Comparison of ENCODE assay signal across 19 mouse cellular contexts in the genomic region with DNA sequence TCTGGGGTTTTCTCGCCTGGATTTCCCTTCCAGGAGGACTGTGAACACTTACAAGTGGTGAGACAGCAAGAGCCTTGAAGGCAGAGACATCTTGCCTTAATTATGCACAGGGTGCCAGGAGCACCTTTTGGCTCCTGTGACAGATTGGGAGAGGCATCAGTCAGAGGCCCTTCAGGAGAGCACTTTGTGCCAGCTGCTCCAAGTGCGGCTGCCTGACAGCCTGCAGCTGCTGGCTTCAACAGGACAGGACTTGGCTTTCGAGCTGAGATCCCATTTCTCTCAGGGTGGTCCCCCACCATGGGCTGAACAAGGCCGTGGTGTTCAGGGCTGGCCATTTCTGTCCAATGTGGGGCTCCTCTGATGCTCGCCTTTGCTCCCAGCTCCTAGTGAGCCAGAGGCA.
DNase-seq lines count a peak whose midpoint lies in the region; ATAC-seq and TF ChIP-seq lines count a peak whose summit lies in the region.
"Had no signal": no experiment of that assay in that cellular context is flagged by ENCODE, and none has a peak within 500 bp of the region (broad histone marks: within the 10 kb centered on the region; RNA-seq: fewer than 3 reads in every experiment).

No protein-coding gene starts in this region.

- no peaks in the 10 kb centered on the region for H3K36me3 ChIP-seq in forebrain, embryonic 14.5 days (ENCODE audit: control insufficient read depth, insufficient read depth, low read length)
- H3K36me3 ChIP-seq in forebrain, postnatal 0 days (ENCODE audit: insufficient read depth): no peaks in the 10 kb centered on the region
- H3K36me3 ChIP-seq in kidney, embryonic 14.5 days (ENCODE audit: control insufficient read depth, insufficient read depth, low read length): no peaks in the 10 kb centered on the region
- no peaks in the 10 kb centered on the region for H3K36me3 ChIP-seq in kidney, embryonic 16.5 days (ENCODE audit: insufficient read depth, low read length)
- no peaks in the 10 kb centered on the region for H3K36me3 ChIP-seq in midbrain, postnatal 0 days (ENCODE audit: insufficient read depth, low read length)
- H3K36me3 ChIP-seq in midbrain, embryonic 13.5 days: no peaks in the 10 kb centered on the region
- no peaks in the 10 kb centered on the region for H3K36me3 ChIP-seq in hindbrain, embryonic 16.5 days (ENCODE audit: control insufficient read depth, insufficient read depth, low read length)
- H3K36me3 ChIP-seq: heart, embryonic 12.5 days; limb, embryonic 10.5 days; midbrain, embryonic 12.5 days had no signal

- peaks cover 15% of the 10 kb centered on the region for H3K4me1 ChIP-seq in forebrain, embryonic 14.5 days (ENCODE audit: control insufficient read depth, insufficient read depth, low read length)
- H3K4me1 ChIP-seq in forebrain, postnatal 0 days (ENCODE audit: insufficient read depth): peaks cover 12% of the 10 kb centered on the region
- H3K4me1 ChIP-seq in kidney, embryonic 14.5 days (ENCODE audit: control insufficient read depth, insufficient read depth, low read length): peaks cover 12% of the 10 kb centered on the region; the same call in 1 of the 2 replicates
- H3K4me1 ChIP-seq in kidney, embryonic 16.5 days (ENCODE audit: insufficient read depth, low read length): peaks cover 16% of the 10 kb centered on the region; the same call in 1 of the 2 replicates
- no peaks in the 10 kb centered on the region for H3K4me1 ChIP-seq in midbrain, postnatal 0 days (ENCODE audit: insufficient read depth, low read length)
- H3K4me1 ChIP-seq in midbrain, embryonic 13.5 days (replicated peaks): peaks cover 20% of the 10 kb centered on the region
- peaks cover 8% of the 10 kb centered on the region for H3K4me1 ChIP-seq in hindbrain, embryonic 16.5 days (ENCODE audit: control insufficient read depth, insufficient read depth, low read depth, low read length)

- no peak overlapping the region for H3K4me2 ChIP-seq in forebrain, embryonic 14.5 days (ENCODE audit: low read length)
- no peak overlapping the region for H3K4me2 ChIP-seq in forebrain, postnatal 0 days (ENCODE audit: low read depth)
- no peak overlapping the region for H3K4me2 ChIP-seq in kidney, embryonic 14.5 days (replicated peaks; ENCODE audit: low read depth, low read length)
- H3K4me2 ChIP-seq in kidney, embryonic 16.5 days (replicated peaks; ENCODE audit: low read depth, low read length): no peak overlapping the region
- H3K4me2 ChIP-seq in midbrain, postnatal 0 days (ENCODE audit: low read depth, low read length, poor library complexity, severe bottlenecking): no peak overlapping the region
- no peak overlapping the region for H3K4me2 ChIP-seq in midbrain, embryonic 13.5 days (replicated peaks)
- no peak overlapping the region for H3K4me2 ChIP-seq in hindbrain, embryonic 16.5 days (ENCODE audit: low read length)
- H3K4me2 ChIP-seq: heart, embryonic 12.5 days; midbrain, embryonic 12.5 days had no signal

- H3K27ac ChIP-seq in forebrain, embryonic 14.5 days (ENCODE audit: low read depth, low read length): no peak overlapping the region
- no peak overlapping the region for H3K27ac ChIP-seq in forebrain, postnatal 0 days (ENCODE audit: low read depth, low read length)
- no peak overlapping the region for H3K27ac ChIP-seq in kidney, embryonic 14.5 days (ENCODE audit: low read depth, low read length)
- no peak overlapping the region for H3K27ac ChIP-seq in kidney, embryonic 16.5 days (ENCODE audit: low read length)
- H3K27ac ChIP-seq in midbrain, postnatal 0 days (ENCODE audit: low read depth, low read length): no peak overlapping the region
- no peak overlapping the region for H3K27ac ChIP-seq in midbrain, embryonic 13.5 days
- no peak overlapping the region for H3K27ac ChIP-seq in hindbrain, embryonic 16.5 days (ENCODE audit: low read depth, low read length)
- H3K27ac ChIP-seq: limb, embryonic 10.5 days; midbrain, embryonic 12.5 days had no signal

- TF ChIP-seq CTCF in forebrain, postnatal 0 days (IDR thresholded peaks at IDR 0.05; ENCODE audit: low read depth): no peak
- no peak for TF ChIP-seq CTCF in midbrain, postnatal 0 days (IDR thresholded peaks at IDR 0.05)

- peak; percentile 51 for ATAC-seq in forebrain, embryonic 14.5 days
- ATAC-seq in forebrain, postnatal 0 days: no peak
- 0 out of 2 replicates have a peak, but pooled peaks have one; percentile 52 for ATAC-seq in kidney, embryonic 14.5 days (ENCODE audit: low FRiP score, low TSS enrichment)
- ATAC-seq in kidney, embryonic 16.5 days (ENCODE audit: low FRiP score, low TSS enrichment): no peak
- no peak for ATAC-seq in midbrain, postnatal 0 days (ENCODE audit: low FRiP score)
- ATAC-seq in midbrain, embryonic 13.5 days: no peak
- 0 out of 2 replicates have a peak, but pooled peaks have one; percentile 15 for ATAC-seq in hindbrain, embryonic 16.5 days
- ATAC-seq: liver, postnatal 0 days had no signal

- WGBS in forebrain, embryonic 14.5 days: 61% methylated on average over 5 of the region's 5 CpGs
- 49% methylated on average over 5 of the region's 5 CpGs for WGBS in forebrain, postnatal 0 days
- WGBS in kidney, embryonic 14.5 days: 35% methylated on average over 5 of the region's 5 CpGs
- WGBS in kidney, embryonic 16.5 days: 55% methylated on average over 5 of the region's 5 CpGs
- 50% methylated on average over 5 of the region's 5 CpGs for WGBS in midbrain, postnatal 0 days
- WGBS in midbrain, embryonic 13.5 days: 69% methylated on average over 5 of the region's 5 CpGs
- 49% methylated on average over 4 of the region's 5 CpGs for WGBS in hindbrain, embryonic 16.5 days

- H3K9me3 ChIP-seq in forebrain, embryonic 14.5 days (replicated peaks; ENCODE audit: control insufficient read depth, low read length): no peaks in the 10 kb centered on the region
- no peaks in the 10 kb centered on the region for H3K9me3 ChIP-seq in forebrain, postnatal 0 days (ENCODE audit: low read length)
- no peaks in the 10 kb centered on the region for H3K9me3 ChIP-seq in kidney, embryonic 14.5 days (ENCODE audit: control insufficient read depth, low read length)
- no peaks in the 10 kb centered on the region for H3K9me3 ChIP-seq in kidney, embryonic 16.5 days (ENCODE audit: low read length)
- no peaks in the 10 kb centered on the region for H3K9me3 ChIP-seq in midbrain, postnatal 0 days (ENCODE audit: low read length)
- H3K9me3 ChIP-seq in midbrain, embryonic 13.5 days: no peaks in the 10 kb centered on the region
- H3K9me3 ChIP-seq in hindbrain, embryonic 16.5 days (ENCODE audit: control insufficient read depth, low read length): no peaks in the 10 kb centered on the region
- H3K9me3 ChIP-seq: limb, embryonic 10.5 days; midbrain, embryonic 12.5 days had no signal

- DNase-seq in forebrain, embryonic 14.5 days (ENCODE audit: low spot score): peak; percentile 52
- no peak for DNase-seq in forebrain, postnatal 0 days
- DNase-seq in midbrain, postnatal 0 days (ENCODE audit: low spot score): peak; percentile 6
- no peak for DNase-seq in ovary, postnatal 10 days (ENCODE audit: low spot score)
- DNase-seq: adrenal gland, adult 2 months; B cell, adult 2 months; cerebellum, adult 9-11 months; heart, postnatal 14 days; kidney, adult 8-10 months; liver, postnatal 0 days; right cerebral cortex, postnatal 4 days; thymus, adult 2 months had no signal

- H3K9ac ChIP-seq in forebrain, embryonic 14.5 days (ENCODE audit: low read length): no peak overlapping the region
- H3K9ac ChIP-seq in forebrain, postnatal 0 days: no peak overlapping the region
- H3K9ac ChIP-seq in kidney, embryonic 14.5 days (ENCODE audit: low read depth, low read length): no peak overlapping the region
- H3K9ac ChIP-seq in kidney, embryonic 16.5 days (replicated peaks; ENCODE audit: low read length): no peak overlapping the region
- H3K9ac ChIP-seq in midbrain, postnatal 0 days (replicated peaks; ENCODE audit: low read length, poor library complexity, severe bottlenecking): no peak overlapping the region
- H3K9ac ChIP-seq in midbrain, embryonic 13.5 days (replicated peaks): no peak overlapping the region
- H3K9ac ChIP-seq in hindbrain, embryonic 16.5 days (ENCODE audit: low read depth, low read length): no peak overlapping the region
- H3K9ac ChIP-seq: heart, embryonic 12.5 days; liver, postnatal 0 days; midbrain, embryonic 12.5 days had no signal

- H3K27me3 ChIP-seq in forebrain, embryonic 14.5 days (replicated peaks; ENCODE audit: control insufficient read depth, insufficient read depth, low read length): no peaks in the 10 kb centered on the region
- no peaks in the 10 kb centered on the region for H3K27me3 ChIP-seq in forebrain, postnatal 0 days (ENCODE audit: insufficient read depth, low read length)
- H3K27me3 ChIP-seq in kidney, embryonic 14.5 days (ENCODE audit: control insufficient read depth, insufficient read depth, low read length): no peaks in the 10 kb centered on the region
- H3K27me3 ChIP-seq in kidney, embryonic 16.5 days (ENCODE audit: insufficient read depth, low read length): peaks cover 31% of the 10 kb centered on the region; the same call in 1 of the 2 replicates
- H3K27me3 ChIP-seq in midbrain, postnatal 0 days (ENCODE audit: insufficient read depth, low read length): no peaks in the 10 kb centered on the region
- peaks cover 21% of the 10 kb centered on the region; the same call in 1 of the 2 replicates for H3K27me3 ChIP-seq in midbrain, embryonic 13.5 days
- peaks cover 3% of the 10 kb centered on the region for H3K27me3 ChIP-seq in hindbrain, embryonic 16.5 days (replicated peaks; ENCODE audit: control insufficient read depth, insufficient read depth, low read length)

- H3K4me3 ChIP-seq in forebrain, embryonic 14.5 days (ENCODE audit: low read depth, low read length): no peak overlapping the region
- no peak overlapping the region for H3K4me3 ChIP-seq in forebrain, postnatal 0 days (ENCODE audit: low read depth, low read length)
- H3K4me3 ChIP-seq in kidney, embryonic 14.5 days (ENCODE audit: low read length): no peak overlapping the region
- no peak overlapping the region for H3K4me3 ChIP-seq in kidney, embryonic 16.5 days (ENCODE audit: low read length)
- H3K4me3 ChIP-seq in midbrain, postnatal 0 days (ENCODE audit: low read depth, low read length): no peak overlapping the region
- no peak overlapping the region for H3K4me3 ChIP-seq in midbrain, embryonic 13.5 days (replicated peaks)
- H3K4me3 ChIP-seq in hindbrain, embryonic 16.5 days (ENCODE audit: low read length): no peak overlapping the region
- H3K4me3 ChIP-seq: heart, embryonic 12.5 days; limb, embryonic 10.5 days; midbrain, embryonic 12.5 days had no signal

Comparison
In these comparisons a context has a peak if more than half of its experiments do, and no peak if none do; other contexts are left out.
1. ATAC-seq: peak in forebrain, embryonic 14.5 days (single experiment), kidney, embryonic 14.5 days (single experiment) and hindbrain, embryonic 16.5 days (single experiment); none in forebrain, postnatal 0 days (single experiment), kidney, embryonic 16.5 days (single experiment), midbrain, postnatal 0 days (single experiment) and midbrain, embryonic 13.5 days (single experiment).
2. DNase-seq: peak in forebrain, embryonic 14.5 days (single experiment) and midbrain, postnatal 0 days (single experiment); none in forebrain, postnatal 0 days (single experiment) and ovary, postnatal 10 days (single experiment).